Mouse (Mus musculus) cerebral cortex, adult 2 months (tissue): ENCODE data around the gene 2310030G06Rik.

Source experiments
- WGBS: fragments of 180-500 bp; shearing (Covaris S2); methylation state at CpG from one replicate; pipeline ENCODE4 v1.1.7; 2018; 5-methylcytosine and 5-hydroxymethylcytosine counted together

The 2310030G06Rik gene

DNA sequence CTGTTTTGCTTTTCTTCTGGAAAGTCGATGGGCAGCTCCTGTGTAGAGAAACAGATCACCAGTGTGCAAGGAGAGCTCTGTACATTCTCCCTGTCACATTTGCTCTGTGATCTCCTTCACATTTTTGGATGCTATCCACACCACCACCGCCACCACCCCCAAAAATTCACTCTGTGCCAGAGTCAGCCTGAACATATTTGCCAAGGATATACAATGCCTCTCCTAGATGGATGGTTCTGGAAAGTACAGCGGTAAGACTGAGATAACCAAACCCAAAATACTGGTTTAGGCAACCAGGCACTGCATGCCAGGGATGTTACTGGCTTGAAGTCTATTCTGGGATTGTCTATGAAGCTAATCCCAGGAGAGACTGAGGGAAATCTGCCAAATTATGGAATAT lies 4.1 kb downstream of the 2310030G06Rik start:
- WGBS = 65% methylated on average over 3 of the region's 3 CpGs

DNA sequence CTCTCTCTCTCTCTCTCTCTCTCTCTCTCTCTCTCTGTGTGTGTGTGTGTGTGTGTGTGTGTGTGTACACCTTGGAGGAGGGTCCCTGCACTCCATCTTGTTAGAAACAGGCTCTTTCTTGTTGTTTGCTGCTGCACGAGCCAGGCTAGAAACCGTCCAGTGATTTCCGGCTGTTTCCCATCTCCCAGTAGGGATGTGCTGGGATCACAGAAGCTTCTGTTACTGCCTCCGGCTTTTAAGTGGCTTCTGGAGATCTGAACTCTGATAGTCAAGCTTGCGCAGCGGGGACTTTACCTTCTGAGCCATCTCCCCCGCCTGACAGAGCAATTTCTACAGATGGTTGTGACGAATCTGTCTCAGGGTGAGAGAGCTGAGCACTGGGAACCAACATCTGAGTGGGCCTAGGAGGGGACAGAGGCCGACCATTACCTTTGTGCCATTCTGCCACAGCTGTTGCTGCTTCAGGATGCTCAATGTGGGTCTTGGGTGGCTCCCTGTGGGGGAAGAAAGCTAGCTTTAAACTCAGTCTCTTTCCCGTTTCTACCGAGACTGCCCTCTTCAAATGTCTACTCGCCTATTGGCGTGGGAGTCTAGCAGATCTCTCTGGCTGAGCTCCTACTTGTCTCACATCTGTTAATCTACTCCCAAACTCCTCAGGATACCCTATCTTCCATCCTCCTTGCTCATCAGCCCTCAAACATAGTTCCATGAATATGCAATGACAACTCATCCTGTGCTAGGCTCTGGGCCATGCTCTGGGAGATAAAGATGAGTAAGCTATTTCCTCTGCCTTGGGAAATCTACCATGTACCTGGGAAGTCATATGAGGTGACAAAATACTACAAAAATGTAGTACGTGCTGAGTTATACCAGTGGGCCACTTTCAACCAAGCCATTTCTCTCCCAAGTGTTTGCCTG lies 5.2 kb downstream of the 2310030G06Rik start:
- WGBS = 67% methylated on average over 14 of the region's 14 CpGs

DNA sequence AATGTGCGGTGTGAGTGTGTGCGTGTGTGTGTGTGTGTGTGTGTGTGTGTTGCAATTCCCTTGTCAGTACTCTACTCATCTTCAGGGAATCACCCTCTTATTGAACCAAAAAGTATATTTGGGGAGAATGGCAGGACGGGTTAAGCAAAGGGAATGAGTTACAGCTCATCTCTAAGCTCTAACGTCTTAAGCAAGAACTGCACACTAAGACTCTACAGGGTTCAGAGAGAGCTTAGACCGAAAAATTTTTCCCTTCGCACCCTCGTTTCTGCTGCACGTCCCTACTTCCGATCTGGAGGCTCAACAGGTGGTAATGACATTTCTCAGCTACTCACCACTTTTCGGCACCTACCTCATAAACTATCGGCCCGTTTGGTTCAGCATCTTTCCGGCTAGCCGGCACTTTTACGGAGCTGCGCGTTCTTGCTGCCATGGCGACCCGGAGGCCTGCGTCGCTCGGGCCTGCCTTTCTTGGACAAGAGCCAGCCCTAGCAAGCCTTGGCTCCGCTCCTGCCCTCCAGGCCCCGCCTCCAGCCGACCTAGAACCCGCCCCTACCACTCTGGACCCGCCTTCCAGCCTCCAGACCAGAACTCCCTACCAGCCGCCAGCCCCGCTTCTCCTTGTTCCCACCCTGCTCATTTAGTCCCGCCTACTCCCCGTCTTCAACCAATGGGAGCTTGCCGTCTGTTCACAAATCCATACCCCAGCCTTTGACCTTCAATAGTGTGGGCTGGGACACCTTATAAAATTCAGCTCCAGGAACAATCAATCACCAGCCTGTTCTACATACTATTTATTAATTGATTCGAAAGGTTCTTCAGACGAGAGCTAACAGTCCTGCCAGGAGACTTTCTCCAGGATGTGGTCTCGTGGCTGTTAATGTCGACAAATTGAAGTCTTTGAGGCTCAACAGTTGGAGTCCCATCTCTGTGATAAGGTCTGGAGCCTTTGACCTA lies 7.1 kb downstream of the 2310030G06Rik start, which contains the start of gene Dixdc1:
Gene Dixdc1 (minus strand): TSS at position 604 of the 957 bp plus-strand sequence.
- 12% methylated on average over 36 of the region's 36 CpGs for WGBS

DNA sequence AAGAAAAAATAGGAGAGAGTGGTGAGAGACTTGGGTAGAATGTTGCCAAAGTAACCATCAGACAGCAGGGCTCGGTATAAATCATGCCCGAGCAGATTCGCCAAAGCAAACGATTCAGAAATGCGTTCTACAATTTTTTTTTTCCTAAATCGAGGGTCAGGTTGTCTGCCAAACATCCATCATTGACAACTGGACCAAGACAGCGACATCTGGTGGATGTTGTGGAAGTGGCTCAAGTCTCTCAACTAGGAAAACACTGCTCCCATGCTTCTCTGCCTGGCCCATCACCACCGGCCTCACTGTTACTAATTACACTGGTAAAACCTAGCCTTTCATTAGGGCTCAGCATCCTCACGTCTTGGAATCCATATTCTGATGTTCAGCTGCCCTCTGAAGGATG lies 11.3 kb downstream of the 2310030G06Rik start:
- 2% methylated on average over 9 of the region's 9 CpGs for WGBS

DNA sequence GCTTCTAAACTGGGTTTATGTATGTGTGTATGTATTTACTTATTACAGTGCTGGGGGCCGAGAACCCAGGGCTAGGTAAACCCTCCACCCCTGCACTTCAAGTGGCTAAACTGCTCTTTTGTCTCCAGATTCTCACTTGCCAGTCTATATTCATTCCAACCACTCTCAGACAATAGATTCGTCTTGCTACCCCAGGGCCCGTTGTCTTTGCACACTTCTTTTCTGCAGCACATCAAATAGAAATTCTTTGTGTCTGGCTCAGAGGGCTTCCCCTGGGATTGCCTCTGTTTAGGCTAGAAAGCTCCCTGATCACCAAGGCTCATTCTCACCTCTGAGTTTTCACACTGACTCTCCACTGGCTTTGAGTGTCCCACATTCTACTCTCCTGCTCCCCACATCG lies 13.8 kb downstream of the 2310030G06Rik start:
- WGBS = 56% methylated on average over 4 of the region's 4 CpGs

DNA sequence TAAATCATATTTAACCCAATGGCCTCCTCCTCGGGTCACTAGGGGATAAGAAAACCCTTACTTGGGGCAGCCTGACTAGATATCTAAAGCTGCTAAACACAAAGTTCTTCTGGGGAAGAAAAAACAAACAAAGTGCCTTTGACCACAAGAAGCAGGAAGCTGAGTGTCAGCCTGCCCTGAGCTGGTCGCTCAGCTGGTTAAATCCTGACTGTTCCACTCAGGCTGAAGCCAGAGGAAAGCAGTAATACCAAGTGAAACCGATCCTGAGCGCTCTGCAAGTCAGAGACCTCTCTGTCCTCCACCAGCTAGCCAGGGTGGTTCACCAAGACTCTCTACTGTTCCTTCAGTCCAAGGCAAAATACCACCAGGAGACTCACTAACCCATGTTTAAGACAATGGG lies 16.7 kb downstream of the 2310030G06Rik start:
- 67% methylated on average over 4 of the region's 4 CpGs for WGBS

DNA sequence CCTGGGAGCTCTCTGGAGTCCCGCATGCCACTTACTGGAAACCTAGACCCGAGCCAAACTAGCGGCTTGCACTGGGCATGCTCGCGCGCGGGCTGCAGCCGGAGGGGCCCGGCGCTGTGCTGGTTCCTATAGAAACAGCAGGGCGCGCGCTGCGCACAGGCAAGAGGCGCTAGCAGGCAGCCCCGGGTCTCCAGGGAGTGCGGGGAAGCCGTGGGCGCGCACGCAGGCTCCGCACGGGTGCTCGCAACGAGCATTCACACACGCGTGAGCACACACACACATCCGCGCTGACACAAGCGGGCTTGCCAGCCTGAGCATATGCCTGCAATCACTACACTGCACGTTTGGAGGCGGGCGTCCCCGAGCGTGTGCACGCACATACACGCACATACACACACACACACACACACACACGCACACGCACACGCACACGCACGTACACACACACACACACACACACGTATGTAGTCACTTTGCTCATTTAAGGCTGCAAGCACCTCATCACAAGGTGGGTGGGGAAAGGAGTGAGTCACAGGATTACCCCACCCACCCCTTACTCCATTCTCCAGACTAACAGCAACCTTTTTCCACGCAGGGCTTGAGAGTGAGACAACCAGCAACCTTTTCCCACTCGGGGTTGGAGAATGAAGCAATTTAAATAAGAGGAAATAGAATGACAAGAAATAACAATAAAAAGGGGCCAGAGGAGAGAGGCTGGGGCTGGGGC lies 18.2 kb downstream of the 2310030G06Rik start:
- under 1% methylated on average over 45 of the region's 45 CpGs for WGBS

DNA sequence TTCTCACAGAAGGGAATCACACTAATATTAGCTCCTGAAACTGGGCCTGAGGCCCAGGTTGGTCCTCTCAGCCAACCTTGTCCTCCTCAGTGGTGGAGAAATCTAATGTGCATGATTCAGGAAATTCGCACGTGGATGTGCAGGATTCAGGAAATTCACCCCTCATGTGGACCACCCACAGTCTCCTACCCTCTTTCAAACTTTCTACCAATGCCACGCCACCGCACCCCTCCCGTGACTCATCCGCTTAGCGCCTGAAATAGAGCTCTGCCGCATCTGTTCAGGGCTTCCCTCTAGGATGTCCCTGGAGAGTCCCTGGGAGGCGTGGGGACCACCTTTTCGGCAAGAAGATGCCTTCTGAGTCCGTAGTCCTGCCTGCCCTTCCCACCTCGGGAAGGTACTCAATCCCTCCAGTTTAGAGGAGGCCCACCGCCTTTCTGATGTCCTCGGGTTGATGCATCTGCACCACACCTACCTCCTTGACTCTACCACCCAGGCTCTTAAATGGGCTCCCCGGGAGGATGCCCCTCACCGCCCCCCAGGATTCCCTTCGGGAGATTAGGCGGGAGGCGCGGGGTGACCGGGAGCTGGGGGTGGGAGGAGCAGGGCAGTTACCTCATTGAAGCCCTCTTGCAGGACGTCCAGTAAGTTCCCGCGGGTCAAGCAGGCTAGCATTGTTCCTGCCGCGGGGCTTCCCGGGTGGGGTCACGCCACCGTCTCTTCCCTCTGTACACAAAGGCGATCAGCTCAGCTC lies 19.0 kb downstream of the 2310030G06Rik start:
- 12% methylated on average over 30 of the region's 30 CpGs for WGBS

DNA sequence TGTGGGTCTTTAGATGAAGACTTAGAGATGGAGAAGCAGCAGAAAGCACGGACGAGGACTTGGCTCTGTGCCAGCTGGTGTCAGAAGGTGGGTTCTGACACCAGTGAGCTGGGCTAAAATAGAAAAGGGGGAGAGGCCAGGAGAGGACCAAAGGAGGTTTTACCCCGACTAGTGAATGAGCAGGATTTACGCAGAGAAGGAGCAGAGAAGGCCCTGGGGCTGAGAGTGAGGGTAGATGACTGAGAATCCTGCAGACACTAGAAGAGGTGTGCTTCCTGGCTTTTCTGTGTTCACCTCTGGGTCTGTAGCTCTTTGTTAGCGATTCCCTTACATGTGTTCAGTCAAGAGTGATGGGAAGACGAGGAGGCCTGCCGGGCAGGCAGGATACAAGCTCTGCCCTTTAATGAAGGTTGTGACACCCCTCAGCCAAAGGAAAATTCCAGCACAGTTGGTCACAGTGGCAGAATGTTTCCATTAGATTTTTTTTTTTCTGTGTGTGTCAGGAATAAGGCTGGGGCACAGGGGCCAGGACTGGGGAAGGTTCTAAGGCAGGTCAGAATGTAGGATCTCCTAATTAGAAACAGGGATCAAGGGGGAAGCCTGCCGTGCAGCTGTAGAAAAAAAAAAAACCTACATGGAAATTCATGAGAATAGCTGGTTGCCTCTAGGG lies 20.3 kb downstream of the 2310030G06Rik start:
- 56% methylated on average over 8 of the region's 8 CpGs for WGBS

DNA sequence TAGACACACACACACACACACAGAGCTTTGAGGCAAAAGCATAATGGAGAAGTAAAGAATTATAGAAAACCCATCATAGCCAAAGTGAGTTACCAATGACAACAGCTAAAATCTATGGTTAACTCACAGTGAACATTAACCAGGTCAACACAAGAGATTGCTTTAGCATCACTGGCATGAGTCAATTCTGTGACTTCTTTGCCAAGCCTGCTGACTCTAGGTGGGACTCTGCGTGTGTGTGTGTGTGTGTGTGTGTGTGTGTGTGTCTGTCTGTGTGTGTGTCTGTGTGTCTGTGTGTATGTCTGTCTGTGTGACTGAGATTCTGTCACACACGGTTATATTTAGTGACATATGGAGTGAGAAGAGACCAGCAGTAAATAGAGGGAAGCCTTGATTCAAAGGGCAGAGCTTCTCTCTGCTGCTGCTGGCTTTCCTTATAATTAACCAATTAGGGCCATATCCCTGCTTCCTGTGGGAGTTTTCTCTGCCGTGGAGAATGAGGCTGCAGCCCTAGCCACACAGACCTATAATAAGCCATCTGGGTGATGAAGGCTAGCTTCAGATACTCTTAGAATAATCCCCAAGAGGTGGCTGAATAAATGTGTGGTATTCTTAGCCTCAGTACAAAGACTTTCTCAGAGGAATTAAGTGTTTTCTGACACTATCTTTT lies 21.5 kb downstream of the 2310030G06Rik start:
- 33% methylated on average over 3 of the region's 3 CpGs for WGBS

DNA sequence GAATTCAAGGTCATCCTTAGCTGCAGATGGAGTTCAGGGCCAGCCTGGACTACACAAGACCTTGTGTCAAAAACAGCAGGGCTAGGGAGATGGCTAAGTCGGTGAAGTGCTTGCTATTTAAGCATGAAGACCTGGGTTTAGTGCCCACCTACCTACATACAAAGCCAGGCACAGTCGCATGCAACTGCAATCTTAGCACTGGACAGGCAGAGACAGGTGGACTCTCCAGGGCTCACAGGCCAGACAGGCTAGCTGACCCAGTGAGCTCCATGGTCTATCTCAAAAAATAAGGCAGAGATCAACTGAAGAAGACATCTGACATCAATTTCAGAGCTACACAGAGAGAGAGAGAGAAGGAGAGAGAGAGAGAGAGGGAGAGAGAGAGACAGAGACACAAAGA lies 22.2 kb downstream of the 2310030G06Rik start:
- WGBS = 87% methylated on average over 2 of the region's 2 CpGs

DNA sequence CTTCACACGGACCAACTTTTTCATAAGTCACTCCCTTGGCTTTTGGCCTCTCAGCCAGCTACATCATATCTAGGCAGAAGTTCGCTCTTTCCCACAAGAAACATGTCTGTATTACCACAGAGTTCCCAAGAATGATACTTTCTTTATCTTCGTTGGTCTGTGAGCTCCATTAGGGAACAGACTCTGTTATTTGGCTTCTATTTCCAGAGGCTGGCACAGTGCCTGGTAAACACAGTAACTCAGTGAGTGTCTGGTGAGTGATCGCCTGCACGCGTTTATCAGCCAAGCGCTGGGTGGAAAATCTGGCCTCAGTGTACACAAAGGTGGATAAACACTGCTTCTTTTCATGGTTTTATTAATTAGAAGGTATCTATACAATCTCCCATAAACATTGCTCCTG lies 22.9 kb downstream of the 2310030G06Rik start:
- WGBS = 44% methylated on average over 7 of the region's 7 CpGs

DNA sequence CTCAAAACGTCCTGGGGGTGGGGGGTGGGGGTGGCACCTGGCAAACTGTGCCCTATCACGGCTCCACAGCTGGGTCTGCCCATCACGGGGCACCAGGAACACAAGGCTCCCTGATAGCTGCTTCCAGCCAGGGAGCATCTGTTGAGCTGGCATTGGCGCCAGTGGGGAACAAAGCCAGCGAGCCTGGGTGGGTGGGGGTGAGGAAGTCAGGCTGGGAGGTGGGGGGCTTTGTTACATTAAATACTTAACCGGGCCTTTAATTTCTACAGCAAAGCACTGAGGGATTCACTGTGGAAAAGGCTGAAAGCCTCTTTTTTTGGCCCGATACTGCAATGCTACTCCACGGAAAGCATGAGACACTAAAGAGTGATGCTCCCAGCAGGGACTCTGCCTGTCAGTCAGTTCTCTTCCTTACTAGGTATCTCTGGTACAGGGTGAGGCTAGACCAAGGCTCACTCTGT lies 23.9 kb downstream of the 2310030G06Rik start:
- 30% methylated on average over 8 of the region's 8 CpGs for WGBS

DNA sequence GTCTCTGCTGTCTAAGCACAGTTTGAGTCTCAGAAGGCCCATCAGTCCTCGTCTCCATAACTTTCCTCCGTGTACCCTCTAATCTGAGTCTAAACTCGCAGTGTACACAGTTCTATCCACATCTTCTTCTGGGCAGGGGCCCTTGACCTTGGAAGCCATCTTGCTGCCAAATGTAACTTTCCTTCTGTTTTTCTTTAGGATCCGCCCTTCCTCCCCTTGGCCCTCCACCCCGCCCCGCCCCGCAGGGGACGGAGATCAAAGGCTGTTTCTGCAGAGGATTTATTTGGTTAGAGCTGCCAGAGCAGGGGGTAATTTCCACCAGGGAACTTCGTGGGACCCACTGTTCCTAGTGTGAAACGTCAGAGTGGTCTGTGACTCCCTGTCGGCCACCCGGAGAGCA lies 25.3 kb downstream of the 2310030G06Rik start:
- 66% methylated on average over 12 of the region's 12 CpGs for WGBS

DNA sequence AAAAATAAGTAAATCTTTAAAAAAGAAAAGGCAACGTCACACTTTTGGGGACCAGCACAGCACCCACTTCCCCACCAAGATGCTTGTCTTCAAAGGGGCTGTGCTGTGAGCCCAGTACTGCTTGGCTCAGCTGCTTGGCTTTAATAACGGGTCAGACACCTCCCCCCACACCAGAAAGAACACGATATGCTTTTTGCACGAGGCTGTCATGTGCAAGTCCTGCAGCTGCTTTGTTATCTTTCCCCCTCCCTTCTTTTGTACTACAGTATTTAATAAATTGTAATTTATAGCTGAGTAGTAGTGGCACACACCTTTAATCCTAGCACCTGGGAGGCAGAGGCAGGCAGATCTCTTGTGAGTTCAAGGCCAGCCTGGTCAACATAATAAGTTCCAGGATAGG lies 27.5 kb downstream of the 2310030G06Rik start:
- 75% methylated on average over 4 of the region's 4 CpGs for WGBS

DNA sequence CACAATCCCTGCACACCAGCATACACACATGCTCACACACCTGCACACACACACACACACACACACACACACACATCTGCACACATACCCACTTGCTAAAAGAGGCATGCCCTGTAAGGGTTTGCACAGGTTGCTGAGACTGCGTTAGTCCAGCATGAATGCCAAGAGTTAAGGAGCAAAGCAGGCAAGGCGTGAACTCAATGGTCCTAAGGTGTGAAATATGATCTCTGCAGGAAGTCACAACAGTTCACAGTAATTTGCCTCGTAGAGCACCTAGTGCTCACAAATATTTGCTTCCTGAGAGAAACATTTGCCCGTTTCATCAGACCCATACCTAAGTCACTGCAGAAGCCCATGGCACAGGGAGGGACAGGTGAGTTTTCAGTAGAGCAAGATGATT lies 32.1 kb downstream of the 2310030G06Rik start:
- 74% methylated on average over 4 of the region's 4 CpGs for WGBS

DNA sequence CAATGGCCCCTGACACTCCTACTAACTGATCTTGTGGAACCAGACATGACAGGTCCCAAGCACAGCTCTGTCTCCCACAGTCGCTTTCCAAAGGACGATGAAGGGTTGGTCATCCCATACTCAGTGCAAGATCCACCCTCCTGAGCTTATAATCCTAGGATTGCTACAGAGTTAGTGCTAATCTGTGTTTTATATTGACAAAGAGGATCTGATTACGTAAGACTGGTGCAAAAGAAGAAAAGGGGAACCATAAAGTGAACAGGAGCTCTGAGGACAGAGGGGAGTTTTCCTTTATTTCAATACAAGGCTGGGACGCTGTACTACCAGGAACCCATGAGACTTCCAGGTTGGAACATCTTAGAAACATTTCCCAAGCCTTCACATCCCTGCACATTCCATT lies 35.0 kb downstream of the 2310030G06Rik start:
- WGBS = 90% methylated on average over 4 of the region's 4 CpGs

DNA sequence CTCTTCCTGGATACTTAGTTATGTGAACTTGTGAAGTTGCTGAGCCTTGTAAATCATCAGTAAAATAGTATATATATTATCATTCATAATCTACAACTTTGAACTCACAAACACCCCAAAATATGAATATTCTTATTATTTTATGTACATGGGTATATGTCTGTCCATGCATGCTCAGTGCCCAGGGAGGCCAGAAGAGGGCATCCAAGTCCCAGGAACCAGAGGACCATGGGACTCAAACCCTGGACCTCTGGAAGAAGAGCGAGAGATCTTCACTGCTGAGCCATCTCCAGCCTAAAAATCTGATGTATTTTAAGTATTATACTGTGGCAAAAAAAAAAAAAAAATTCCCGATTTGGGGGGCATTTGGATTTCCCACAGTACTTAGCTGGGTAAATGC lies 37.2 kb downstream of the 2310030G06Rik start:
- 20% methylated on average over 2 of the region's 2 CpGs for WGBS

DNA sequence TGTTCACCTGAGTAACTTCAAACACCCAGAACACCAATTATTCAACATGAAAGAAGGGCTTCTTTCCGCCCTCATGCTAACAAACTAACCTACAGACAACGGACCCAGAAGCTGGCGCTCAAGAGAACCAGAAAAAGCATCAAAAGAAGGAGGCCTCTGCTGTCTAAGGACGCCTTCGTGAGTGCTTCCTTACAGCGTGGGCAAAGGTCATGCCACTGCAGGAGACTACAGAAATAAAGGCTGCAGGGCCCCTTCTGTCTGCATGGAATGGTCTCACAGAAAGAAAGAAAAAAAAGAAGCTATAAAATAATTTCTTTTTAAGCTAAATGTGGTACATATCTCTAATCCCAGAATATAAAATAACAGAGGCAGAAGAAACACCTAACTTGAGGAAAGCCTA lies 41.4 kb downstream of the 2310030G06Rik start:
- 72% methylated on average over 6 of the region's 6 CpGs for WGBS
